Mouse (Mus musculus) brain, embryonic 18.5 days (tissue): Measurements from ENCODE around the gene Cryba2.
A peak's percentile ranks its signal among the peaks of the same experiment; 100 is the strongest.

Experiments
- DNase-seq: peaks from one replicate; pipeline ENCODE4 v3.0.0-alpha.2; 2012; ENCODE audit warnings: low read depth, low spot score

Gene Cryba2

DNA sequence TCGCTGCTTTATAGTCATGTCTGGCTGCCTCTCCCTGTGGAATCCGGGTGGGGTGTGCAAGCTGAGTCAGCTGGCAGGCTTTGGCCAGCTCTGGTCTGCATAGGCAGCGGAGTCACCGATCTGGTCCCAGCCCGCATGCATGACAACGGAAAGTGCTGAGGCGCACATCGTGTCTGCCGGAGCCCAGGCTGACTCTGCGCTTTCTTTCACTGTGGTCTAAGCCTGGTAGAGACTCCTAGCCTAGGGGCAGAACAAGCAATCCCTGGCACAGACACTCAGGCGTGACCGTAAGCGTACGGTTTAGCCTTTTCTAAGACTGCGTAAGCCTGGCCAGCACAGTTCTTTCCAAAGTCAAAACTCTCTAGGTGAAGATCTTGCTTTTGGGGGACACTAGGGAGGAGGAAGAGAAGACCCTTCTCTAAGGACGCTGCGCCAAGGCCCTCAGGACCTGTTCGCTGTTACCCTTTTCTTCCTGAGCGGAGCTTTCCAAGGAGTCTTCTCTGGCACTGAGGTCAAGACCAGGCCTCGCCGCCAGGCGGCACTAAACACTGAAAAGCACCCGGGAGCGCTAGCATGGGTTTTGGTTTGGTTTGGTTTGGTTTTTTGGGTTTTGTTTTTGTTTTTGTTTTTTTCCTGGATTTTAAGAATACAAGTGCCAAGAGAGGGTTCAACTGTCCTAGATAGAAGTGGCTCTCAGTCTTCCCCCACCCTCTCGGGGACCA, at the start of gene Cryba2:
Cryba2 (minus strand) TSS at position 10 of the 722 bp plus-strand sequence.
- DNase-seq: no peak

DNA sequence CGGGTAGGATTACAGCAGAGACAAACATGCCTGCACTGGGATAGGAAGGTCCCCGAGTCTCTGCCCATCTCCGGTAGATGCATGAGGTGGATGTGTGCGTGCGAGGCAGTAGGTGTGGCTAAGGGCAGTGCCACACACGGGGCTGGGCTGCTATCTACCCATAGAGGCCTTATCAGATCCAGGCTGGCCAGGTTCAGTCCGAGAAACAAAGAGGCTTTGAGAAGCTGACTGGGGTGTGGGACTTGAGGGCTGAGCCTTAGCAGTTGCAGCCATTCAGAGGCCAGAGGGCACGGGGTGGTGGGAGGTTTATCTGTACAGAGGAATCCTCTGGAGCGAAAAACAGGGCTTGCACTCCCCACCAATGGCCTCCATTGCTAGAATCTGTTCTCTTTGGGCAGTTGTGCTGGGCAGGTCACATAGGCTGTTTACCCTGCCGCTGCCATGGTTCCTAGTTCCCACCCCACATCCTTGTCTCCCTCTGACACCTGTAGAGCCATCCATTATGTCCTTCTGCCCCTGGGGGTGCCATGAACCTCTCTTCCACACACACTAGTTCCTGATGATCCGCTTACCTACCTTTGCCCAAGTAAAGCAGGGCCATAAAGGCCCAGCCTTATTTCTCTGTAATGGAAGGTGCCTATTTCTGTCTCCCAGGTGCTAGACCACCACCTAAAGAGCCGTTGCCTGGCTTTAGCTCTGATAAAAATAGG, 48.9 kb upstream of the Cryba2 start:
- DNase-seq: no peak

DNA sequence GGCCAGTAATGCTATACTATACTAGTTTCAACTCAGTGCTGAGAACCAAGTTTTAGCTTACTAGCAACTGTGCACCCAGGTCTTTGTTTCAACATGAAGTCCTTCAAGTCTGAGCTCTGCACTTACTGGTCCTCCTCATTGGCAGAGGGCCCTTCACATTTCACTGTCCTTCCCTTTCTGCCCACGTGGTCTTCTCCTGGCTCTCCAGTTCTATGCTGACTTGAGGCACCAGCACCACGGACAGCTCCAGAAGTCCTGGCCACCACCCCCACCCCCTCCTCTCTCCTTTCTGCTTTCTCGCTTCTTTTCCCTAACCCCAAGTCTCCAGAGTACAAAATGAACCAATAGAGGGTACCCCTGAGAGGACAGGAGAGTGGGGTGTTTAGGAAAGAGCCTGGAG, 46.8 kb upstream of the Cryba2 start:
- DNase-seq: no peak

DNA sequence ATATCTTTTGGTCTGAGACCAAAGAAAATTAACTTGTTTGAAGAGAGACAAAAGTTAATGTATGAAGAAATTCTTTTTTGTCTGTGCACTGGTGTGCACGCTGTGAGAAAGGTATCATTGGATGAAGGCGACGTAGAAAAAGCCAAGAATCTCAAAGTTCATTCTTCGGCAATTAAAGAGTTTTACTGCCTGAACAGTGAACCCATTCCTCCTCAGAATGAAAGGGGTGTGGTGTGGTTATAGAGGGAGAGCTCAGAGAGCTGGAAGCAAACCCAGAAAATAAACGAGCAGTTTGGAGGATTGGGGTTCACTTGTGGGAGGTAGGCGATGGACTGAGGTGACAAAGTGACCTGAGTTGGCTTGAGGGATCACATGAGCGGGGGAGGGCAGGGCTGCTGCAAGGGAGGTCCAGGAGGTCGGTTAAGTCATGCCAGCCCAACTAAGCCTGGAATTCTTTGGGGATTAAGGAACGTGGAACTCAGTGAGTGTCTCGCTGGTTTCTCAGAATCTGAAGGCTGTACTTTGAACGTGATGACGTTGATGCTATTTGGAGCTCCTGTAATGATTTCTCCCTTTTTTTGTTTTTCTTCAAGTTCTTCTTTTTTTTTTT, 43.4 kb upstream of the Cryba2 start:
- no peak for DNase-seq

DNA sequence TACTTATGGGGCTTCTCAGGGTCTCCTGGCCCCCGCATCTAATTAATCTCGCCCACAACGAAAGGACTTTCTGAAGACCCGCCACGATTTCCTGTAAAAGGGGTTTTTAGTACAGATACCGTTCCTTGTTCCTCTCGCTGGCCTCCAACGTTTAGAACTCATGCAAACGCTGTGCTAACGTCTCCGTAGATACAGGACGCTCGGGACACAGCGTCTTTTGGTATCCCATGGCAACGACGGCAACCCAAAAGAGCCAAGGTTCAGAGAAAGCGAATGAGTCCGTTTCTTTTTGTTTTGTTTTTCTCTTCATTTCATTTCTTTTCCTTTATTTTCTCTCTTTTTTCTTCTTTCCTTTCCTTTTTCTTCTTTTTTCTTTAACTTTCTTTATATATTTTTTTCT, 42.5 kb upstream of the Cryba2 start, which contains the start of gene Cfap65:
Cfap65 (minus strand) TSS at position 198 of the 400 bp plus-strand sequence.
- DNase-seq: peak; percentile 60

DNA sequence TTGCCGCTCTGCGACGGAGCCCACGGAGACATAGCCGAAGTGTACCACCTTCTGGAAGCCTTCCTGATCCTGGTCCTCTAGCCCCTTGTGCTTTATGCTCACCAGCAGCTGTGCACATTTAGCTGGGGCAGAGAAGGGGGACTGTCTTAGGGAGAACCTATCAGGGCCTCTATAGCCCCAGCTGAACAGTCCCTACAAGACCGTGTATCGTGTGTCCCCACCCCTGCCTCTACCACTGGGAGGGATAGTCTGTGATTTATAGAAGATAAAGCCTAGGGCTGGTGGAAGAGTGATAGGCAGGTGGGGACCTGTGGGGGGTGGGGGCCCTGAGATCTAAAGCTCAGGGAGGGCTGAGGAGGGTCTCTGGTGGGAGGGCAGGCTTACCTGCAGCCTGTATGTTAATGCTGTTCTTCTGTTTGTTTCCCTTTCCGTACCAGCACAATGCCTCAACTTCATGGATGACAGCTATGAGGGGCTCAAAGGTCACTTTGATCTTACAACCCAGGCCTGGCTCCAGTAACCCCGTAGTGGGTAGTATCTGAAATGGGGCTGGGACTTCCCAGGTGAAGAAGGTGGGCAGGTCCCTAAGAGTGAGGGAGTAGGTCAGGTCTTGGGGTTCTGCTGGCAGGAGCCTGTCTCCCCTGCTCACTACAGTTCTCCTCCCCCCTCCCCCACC, 34.8 kb upstream of the Cryba2 start:
- no peak for DNase-seq

DNA sequence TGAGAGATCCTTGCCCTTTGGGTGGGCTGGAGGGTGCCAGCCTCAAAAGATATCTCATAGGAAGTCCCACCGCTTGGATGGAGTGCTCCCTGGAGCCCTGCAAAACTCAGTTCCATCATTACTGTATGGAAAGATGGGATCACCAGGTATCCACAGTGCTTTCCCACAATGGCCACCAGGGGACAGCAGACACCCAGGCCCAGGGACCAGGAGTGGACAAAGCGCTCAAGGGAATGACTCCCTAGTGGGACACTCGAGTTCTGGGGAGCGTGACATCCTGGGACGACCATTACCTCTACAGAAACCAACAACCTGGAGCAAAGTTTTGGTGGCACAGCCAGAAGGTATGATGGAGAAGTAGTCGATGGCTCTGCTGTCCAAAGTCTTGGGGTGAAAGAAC, 33.8 kb upstream of the Cryba2 start:
- no peak for DNase-seq

DNA sequence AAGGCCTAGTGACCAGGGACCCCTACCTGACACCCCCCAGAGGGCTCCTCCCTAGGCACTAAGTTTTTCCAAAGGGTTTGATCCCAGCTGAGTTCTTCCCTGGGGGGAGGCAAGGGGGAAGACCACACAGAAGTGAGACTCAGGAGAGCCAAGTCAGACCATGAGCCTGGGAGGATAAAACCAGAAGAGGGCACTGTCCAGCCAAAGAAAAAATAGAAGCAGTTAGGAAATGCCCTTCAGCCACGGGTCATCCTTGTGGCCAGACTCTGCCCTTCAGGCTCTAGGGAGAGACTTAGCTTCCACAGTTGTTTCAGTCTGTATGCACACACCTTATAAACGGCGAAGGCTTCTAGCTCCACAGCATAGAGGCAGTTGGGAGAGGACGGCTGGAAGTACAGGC, 31.5 kb upstream of the Cryba2 start:
- no peak for DNase-seq

DNA sequence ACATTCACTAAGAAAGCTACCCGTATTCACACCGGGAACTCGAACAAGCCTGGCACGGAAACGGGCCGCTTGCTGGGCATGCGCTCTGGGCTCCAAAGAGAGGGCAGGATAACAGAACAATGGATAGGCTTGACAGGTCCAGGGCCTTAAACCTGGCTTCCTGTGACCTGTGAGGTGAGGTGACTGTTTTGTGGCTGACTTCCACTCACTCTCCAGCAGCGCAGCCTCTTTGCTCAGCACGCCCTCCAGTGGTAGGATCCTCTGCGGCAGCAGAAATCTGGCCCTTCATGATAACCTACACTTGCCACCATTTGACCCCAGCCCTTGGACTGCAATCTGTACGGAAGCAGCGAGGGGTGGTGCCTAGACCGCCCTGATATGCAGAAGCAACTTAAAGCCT, 22.8 kb upstream of the Cryba2 start:
- no peak for DNase-seq

DNA sequence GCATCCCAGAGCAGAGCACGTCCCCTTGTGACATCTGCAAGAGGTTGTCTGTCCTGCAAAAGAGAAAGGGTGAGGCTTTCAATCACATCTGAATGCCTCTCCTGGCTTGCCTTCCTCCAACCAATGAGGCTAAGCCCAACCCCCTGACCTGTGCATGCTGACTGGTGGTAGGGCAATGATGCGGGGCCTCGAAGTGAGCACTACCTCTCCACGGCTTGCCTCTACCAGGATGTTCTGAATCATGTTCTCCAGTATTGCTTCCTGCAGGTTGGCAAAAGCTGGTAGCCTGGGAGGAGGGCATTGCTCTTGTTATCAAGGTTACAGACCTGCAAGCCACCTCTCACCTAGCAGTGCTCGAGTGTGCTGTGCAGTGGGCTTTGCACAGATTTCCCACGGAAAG, 9.2 kb upstream of the Cryba2 start:
- DNase-seq: no peak

DNA sequence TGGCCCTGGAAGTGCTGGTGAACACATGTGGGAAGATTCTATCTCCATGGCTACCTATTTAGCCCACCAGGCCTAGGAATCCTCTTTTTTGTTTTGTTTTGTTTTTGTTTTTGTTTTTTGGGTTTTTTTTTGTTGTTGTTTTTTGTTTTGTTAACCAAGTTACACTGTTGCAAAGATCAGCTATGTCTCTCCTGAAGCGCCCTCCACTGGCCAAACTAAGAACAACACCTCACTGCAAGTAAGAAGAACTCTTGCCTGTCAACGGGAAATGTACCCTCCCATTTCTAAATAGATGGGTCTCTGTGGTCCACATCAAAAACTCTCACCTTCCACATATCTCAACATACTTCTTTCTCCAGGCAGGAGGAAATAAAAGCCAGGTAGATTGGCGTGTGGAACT, 8.7 kb upstream of the Cryba2 start:
- DNase-seq: no peak

DNA sequence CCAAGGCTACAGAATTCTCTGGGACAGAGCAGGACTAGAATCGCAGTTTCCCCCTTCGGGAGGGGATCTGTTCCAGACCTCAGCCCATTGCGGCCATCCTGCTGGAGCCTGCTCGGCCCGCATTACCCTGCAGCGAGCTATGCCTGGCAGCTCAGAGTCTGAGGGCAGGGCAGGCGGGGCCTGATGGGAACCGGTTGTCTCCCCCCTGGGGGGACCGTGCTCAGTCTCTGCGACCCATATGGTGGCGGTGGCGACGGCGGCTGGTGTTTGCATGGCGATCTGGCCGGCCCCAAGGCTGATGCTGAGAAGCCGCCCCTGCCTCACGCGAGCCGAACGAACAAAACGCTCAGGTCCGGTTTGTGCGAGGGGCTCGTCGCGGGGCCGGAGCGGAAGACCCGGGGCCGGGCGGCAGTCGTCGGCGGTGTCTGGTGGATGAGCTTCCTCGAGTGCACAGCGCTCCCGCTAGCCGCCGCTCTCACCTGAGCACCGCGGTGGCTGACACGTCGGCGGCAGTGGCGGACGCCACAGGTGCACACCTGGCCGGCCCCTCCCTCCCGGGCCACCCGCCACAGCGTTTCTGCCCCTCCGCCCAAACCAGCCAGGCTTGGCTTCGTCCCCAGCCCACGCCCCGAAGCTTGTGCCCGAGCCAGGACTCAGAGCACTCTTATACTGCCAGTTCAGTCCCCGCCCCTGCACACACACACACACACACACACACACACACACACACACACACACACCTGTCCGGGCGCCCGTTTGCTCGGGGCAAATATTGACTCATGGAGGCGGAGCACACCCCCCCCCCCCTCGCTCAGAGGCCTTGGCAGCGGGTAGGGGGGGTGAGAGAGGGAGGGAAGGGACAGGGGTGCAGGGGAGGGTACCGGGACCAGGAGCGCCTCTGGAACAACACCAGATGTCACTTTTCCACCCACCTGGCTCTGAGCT, 7.7 kb upstream of the Cryba2 start:
- DNase-seq: no peak

DNA sequence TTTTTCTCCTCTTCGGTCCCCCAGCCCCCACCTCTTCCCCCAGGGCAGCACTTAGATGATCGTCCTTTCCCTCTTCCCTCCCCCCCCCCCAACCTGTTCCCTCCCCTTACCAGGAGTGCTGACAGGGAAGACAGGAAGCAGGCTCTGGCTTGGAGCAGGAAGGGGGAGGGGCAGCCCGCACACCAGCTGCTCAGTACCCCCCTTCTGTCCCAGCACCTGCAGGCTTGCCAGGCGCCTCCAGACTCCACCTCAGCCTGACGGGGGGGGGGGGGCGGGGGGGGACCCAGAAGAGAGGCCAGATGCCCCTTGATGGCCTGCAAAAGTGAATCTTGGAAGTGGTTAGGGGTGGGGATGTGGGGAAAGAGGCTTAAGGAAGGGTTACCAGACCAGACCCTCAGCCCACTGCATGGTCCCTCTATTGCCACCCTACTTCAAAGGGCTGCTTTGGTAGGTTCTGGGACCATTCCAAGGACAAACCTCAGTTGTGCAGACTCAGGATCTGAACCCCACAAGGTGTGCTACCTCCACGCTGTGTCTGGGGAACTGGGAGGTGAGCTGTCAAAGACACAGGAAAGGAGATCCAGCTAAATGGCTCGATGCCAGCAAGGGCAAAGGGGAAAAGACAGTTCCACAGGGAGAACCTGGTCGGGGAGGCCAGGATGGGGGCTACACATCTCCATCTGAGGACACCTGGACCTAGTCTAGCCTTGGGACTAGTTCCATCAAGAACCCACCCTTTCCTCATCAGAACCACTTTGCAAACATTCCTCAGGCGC, 5.9 kb upstream of the Cryba2 start:
- no peak for DNase-seq

DNA sequence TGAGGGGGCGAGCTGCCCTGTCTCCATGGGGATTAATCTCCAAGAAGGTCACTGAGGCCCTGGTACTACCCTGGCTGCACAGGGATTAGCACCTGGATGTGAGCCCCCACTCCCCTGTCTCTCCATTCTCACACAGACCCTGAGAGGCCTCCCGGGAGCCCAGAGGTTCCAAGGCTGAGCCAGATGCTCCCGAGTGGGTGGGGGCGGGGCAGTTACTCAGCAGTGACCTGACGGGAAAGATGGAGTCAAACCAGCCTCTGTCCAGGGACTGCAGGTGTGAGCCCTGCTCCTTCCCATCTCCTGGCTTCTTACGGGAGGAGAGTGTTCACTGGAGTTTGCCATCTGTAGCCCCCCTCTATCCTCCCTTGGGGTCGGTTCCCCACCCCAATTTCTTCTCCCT, 5.0 kb upstream of the Cryba2 start:
- no peak for DNase-seq

DNA sequence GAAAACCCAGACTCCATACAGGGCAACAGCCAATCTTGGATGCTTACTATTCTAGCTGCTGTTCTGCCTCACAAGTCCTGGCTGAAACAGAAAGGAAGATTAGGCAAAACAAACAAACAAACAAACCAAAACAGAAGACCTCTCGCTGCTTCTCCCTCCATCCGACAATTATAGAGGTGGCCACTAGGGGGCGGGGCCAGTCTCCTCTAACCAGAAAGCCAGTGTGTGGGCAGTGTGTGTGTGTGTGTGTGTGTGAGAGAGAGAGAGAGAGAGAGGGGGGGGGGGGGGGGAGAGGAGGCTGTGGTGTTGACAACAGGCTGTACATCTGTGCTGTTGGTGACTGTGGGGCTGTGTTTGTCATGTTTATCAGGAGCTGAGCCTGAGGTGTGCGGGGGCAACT, 2.0 kb upstream of the Cryba2 start:
- no peak for DNase-seq

DNA sequence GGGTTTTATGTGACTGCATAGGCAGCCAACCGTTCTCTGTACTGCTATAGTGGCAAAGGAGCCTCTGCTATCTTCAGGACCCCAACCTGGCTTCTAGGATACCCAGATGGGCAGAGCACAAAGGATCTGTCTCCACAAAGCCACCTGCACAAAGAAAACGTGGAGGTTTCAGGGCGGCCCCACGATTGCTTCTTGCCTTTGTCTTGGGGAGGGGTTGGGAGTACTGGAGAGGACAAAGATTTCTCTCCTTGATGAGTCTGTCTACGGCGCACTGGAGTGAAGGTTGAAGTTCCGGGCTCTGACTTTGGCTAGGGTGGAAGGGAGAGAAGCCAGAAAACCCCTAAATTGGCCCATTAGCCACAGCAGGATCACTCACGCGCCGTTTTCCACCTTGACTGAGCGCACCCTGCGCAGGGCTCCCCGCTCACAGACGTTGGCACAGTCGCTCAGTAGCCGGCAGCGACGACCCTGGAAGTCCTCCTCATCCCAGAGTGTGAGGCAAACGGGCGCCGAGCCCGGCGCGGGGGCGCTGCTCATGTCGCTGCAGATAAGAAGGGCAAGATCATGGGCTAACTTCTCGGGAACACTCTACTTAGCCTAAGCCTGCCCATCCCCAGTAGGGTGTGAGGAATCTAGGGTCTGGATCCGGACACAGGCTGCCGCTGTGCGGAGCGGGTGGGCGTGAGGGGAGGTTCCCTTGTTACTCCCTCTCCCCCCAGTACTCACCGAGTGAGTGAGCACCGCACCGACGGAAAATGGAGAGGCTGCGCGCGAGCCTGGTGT, 401 bp downstream of the Cryba2 start:
- DNase-seq: no peak

DNA sequence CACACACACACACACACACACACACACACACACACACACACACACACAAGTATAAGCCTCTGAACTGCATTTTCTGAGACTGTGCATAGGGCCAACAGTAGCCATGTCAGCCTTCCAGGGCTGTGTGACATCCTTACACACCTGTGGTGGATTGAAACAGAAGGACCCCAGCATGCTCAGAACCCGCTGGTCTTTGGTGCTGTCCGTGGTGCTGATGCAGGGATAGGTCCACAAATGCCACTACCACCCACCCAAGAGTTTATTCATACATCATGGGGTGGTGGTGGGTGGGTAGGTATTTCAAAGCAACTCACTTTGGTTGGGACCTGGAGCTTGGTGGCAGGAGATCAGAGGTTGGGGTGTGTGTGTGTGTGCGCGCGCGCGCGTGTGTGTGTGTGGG, 1.4 kb downstream of the Cryba2 start:
- DNase-seq: no peak

DNA sequence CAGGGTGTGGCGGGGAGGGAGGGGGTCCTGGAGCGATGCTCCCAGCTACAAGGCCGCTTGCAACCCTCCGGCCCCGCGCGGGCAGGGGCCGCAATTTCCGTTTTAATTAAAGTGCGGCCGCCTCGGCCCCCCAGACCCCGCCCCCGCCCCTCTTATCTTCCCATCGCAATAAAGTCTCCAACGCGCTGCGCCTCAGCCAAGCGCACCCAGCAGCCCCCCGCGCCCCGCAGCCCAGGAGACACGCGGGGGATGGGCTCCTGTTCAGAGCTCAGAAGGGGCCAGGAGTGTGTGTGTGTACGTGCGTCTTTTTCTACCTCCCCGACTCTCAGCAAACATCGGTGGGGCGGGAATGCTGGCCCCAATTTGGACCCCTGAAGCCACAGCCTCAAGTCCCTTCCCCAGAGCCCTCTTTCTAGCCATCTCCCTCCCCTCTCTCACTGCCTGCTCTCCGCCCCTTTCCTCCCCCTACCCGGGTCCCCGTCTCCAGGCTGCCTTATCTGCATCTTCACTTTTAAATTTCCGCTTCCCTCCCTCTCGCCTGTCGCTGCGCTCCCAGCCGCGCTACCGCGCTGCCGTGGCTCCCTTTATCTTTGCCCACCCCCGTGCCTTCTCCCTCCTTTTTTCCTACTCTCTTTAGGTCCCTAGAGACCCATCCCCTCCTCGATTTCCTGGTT, 7.4 kb downstream of the Cryba2 start, which contains the start of gene Fev:
Fev (minus strand) TSS at position 51 of the 674 bp plus-strand sequence.
- DNase-seq: no peak
